ENCODE assay signal across 19 mouse cellular contexts in genomic region chrX:99355128-99355527, GRCm38 (mm10).
"Had no signal": no experiment of that assay in that cellular context is flagged by ENCODE, and none has a peak within 500 bp of the region (broad histone marks: within the 10 kb centered on the region; RNA-seq: fewer than 3 reads in every experiment).

No protein-coding gene starts in this region.

- ATAC-seq: liver, embryonic 12.5 days; midbrain, embryonic 13.5 days had no signal

- H3K4me3 ChIP-seq: kidney, embryonic 15.5 days; left cerebral cortex, adult 2 months; limb, embryonic 13.5 days; liver, embryonic 12.5 days; liver, embryonic 15.5 days; lung, embryonic 15.5 days; midbrain, embryonic 13.5 days; neural tube, embryonic 12.5 days; neural tube, embryonic 15.5 days had no signal

- H3K9ac ChIP-seq: kidney, embryonic 15.5 days; limb, embryonic 13.5 days; liver, embryonic 12.5 days; liver, embryonic 15.5 days; lung, embryonic 15.5 days; midbrain, embryonic 13.5 days; neural tube, embryonic 12.5 days; neural tube, embryonic 15.5 days had no signal

- H3K36me3 ChIP-seq: kidney, embryonic 15.5 days; limb, embryonic 13.5 days; liver, embryonic 12.5 days; liver, embryonic 15.5 days; lung, embryonic 15.5 days; midbrain, embryonic 13.5 days; neural tube, embryonic 12.5 days; neural tube, embryonic 15.5 days had no signal

- DNase-seq: kidney, adult 11 months; kidney, adult 8-10 months; kidney, postnatal 36 days; layer of hippocampus, postnatal 36 days; liver; lung, adult 18-20 months; lung, postnatal 10 days; lung, postnatal 36 days; retina, postnatal 1 day; thymus, postnatal 36 days had no signal

- H3K4me2 ChIP-seq: kidney, embryonic 15.5 days; limb, embryonic 13.5 days; liver, embryonic 12.5 days; liver, embryonic 15.5 days; lung, embryonic 15.5 days; midbrain, embryonic 13.5 days; neural tube, embryonic 12.5 days; neural tube, embryonic 15.5 days had no signal

- H3K4me1 ChIP-seq: liver, embryonic 15.5 days; neural tube, embryonic 12.5 days; neural tube, embryonic 15.5 days had no signal

- H3K9me3 ChIP-seq: kidney, embryonic 15.5 days; limb, embryonic 13.5 days; liver, embryonic 12.5 days; liver, embryonic 15.5 days; lung, embryonic 15.5 days; midbrain, embryonic 13.5 days; neural tube, embryonic 12.5 days; neural tube, embryonic 15.5 days had no signal

- H3K27ac ChIP-seq: kidney, embryonic 15.5 days; left cerebral cortex, adult 2 months; limb, embryonic 13.5 days; liver, embryonic 12.5 days; liver, embryonic 15.5 days; lung, embryonic 15.5 days; midbrain, embryonic 13.5 days; neural tube, embryonic 12.5 days; neural tube, embryonic 15.5 days had no signal
